Mouse (Mus musculus) kidney, adult 2 months (tissue): ENCODE results near the gene Abca8b.

Source experiments
- CTCF ChIP-seq: fragments of 200-500 bp; conservative IDR thresholded peaks from 2 replicates; pipeline ENCODE4 v1.5.1; 2011; ENCODE audit warnings: low read depth, mild to moderate bottlenecking, control low read depth, low read length, moderate library complexity, mixed read lengths; ENCODE audit not compliant: insufficient read depth, insufficient read length
- POLR2A ChIP-seq: fragments of 200-500 bp; IDR thresholded peaks from one replicate; pipeline ENCODE4 v1.6.1; 2011; ENCODE audit warnings: low read depth, low read length, control low read depth

- TF ChIP-seq CTCF (no peak), POLR2A (no peak)
Measured at GRCm38 (mm10) chr11:109885521-109885920, 110.1 kb downstream of the Abca8b start.
